Mouse (Mus musculus): ENCODE measurements around the gene Cxcl1. TPM values are rescaled to one million over a fixed set of nuclear protein-coding genes. Genes with fewer than 3 reads are reported as not detected.

Cxcl1 gene
- 0.38 and 0.61 TPM in 2 replicates for polyA plus RNA-seq (2012; rRNA removed)

GRCm38 (mm10) chr5:90890519-90891463 is at the start of gene Cxcl1:
Gene Cxcl1, plus strand, starts transcription at chr5:90891241.

DNA sequence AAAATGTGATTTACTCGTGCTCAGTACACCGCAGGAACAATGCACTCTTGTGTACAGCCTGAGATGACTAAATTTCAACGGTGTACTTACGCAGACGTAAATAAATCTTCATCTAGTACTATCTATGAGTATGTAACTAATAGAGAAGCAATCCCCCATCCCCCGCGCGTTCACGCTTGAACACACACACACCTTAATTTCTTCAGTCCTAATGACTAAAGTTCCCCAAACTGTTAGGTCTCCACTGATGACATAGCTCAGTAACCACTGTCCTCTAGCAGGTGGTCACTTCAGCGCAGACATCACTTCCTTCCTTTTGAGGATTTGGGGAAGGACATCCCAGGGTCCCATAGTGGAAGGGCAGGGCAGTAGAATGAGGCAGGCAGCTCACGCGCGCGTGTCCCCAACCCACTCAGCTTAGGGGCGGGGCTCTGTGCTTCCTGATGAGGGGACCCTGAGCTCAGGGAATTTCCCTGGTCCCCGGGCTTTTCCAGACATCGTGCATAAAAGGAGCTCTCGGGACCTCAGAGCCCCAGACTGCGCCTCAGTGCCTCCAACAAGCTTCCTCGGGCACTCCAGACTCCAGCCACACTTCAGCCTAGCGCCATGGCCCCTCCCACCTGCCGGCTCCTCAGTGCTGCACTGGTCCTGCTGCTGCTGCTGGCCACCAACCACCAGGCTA is 12.4 kb downstream of the Cxcl1 start, which contains the start of gene Cxcl2:
Cxcl2 (plus strand) TSS at position 533 of the 682 bp plus-strand sequence.

GRCm38 (mm10) chr5:90930971-90931851 is 40.2 kb downstream of the Cxcl1 start, which contains the start of gene Mthfd2l:
Gene Mthfd2l, plus strand, starts transcription at chr5:90931117.

Other genes starting within 250 kb of the Cxcl1 start
- 0.31 and 0.42 TPM in 2 replicates for gene Cxcl5, start 131.9 kb upstream of the Cxcl1 start, polyA plus RNA-seq (2012; rRNA removed)
- gene Ppbp, start 122.7 kb upstream of the Cxcl1 start, polyA plus RNA-seq (2012; rRNA removed) = 1.2 and 1.7 TPM in 2 replicates
- 11.5 and 12.6 TPM in 2 replicates for gene Pf4, start 118.8 kb upstream of the Cxcl1 start, polyA plus RNA-seq (2012; rRNA removed)
- 0.15 and 0.44 TPM in 2 replicates for gene Cxcl3, start 105.1 kb upstream of the Cxcl1 start, polyA plus RNA-seq (2012; rRNA removed)
- 0.05 TPM in 1 of 2 replicates, not detected in the other for gene Cxcl15, start 96.7 kb upstream of the Cxcl1 start, polyA plus RNA-seq (2012; rRNA removed)
- gene Cxcl2, start 12.6 kb downstream of the Cxcl1 start, polyA plus RNA-seq (2012; rRNA removed) = 0.28 and 2.1 TPM in 2 replicates
- 15.3 and 39.5 TPM in 2 replicates for gene Mthfd2l, start 39.9 kb downstream of the Cxcl1 start, polyA plus RNA-seq (2012; rRNA removed)
- gene Epgn, start 136.2 kb downstream of the Cxcl1 start, polyA plus RNA-seq (2012; rRNA removed) = not detected in 2 replicates
- gene Ereg, start 183.4 kb downstream of the Cxcl1 start, polyA plus RNA-seq (2012; rRNA removed) = 0.34 and 0.72 TPM in 2 replicates
- gene Areg, start 248.4 kb downstream of the Cxcl1 start, polyA plus RNA-seq (2012; rRNA removed) = 19.2 and 61.3 TPM in 2 replicates